Comparison of ENCODE assay signal across 11 mouse cellular contexts in genomic region chr9:96241134-96242097, GRCm38 (mm10). TPM values are rescaled to one million over a fixed set of nuclear protein-coding genes. Genes with fewer than 3 reads are reported as not detected.
DNase-seq lines count a peak whose midpoint lies in the region; ATAC-seq and TF ChIP-seq lines count a peak whose summit lies in the region.
"Had no signal": no experiment of that assay in that cellular context is flagged by ENCODE, and none has a peak within 500 bp of the region (broad histone marks: within the 10 kb centered on the region; RNA-seq: fewer than 3 reads in every experiment).

No protein-coding gene starts in this region.

- H3K4me3 ChIP-seq in lung, postnatal 0 days (ENCODE audit: low read depth, low read length) = no peak overlapping the region
- H3K4me3 ChIP-seq in heart, embryonic 12.5 days = no peak overlapping the region

- H3K4me1 ChIP-seq in lung, postnatal 0 days (ENCODE audit: insufficient read depth, low read depth, low read length) = no peaks in the 10 kb centered on the region
- H3K4me1 ChIP-seq in heart, embryonic 12.5 days (replicated peaks) = peaks cover 9% of the 10 kb centered on the region

- H3K9ac ChIP-seq in lung, postnatal 0 days (replicated peaks; ENCODE audit: low read depth) = no peak overlapping the region
- H3K9ac ChIP-seq in heart, embryonic 12.5 days = no peak overlapping the region

- no peaks in the 10 kb centered on the region for H3K9me3 ChIP-seq in lung, postnatal 0 days (ENCODE audit: low read length)
- no peaks in the 10 kb centered on the region for H3K9me3 ChIP-seq in heart, embryonic 12.5 days (replicated peaks)
- H3K9me3 ChIP-seq: G1E had no signal

- TF ChIP-seq CTCF in lung, postnatal 0 days (IDR thresholded peaks at IDR 0.05) = no peak

- H3K27me3 ChIP-seq in lung, postnatal 0 days (replicated peaks; ENCODE audit: insufficient read depth, low read length) = no peaks in the 10 kb centered on the region
- no peaks in the 10 kb centered on the region for H3K27me3 ChIP-seq in heart, embryonic 12.5 days (replicated peaks)

- no peaks in the 10 kb centered on the region; the same call in 1 of the 2 replicates for H3K36me3 ChIP-seq in lung, postnatal 0 days (ENCODE audit: insufficient read depth, low read length)
- H3K36me3 ChIP-seq in heart, embryonic 12.5 days = 0 out of 2 replicates have a peak, but pooled peaks cover 5% of the 10 kb centered on the region

- ATAC-seq in lung, postnatal 0 days = peak; percentile 35
- peak; percentile 83 for ATAC-seq in heart, embryonic 12.5 days (ENCODE audit: insufficient number of reproducible peaks, low FRiP score)

- H3K4me2 ChIP-seq in lung, postnatal 0 days (replicated peaks; ENCODE audit: low read depth, low read length) = no peak overlapping the region
- H3K4me2 ChIP-seq in heart, embryonic 12.5 days = no peak overlapping the region

- no peak for DNase-seq in lung, postnatal 0 days (ENCODE audit: low spot score)
- no peak for DNase-seq in lung, postnatal 36 days
- DNase-seq in liver = peak; percentile 92
- peak; percentile 82 to 83 for DNase-seq in spleen, postnatal 4 days (ENCODE audit: low spot score in 2 of 2)
- DNase-seq in yolk sac, embryonic 10.5 days (ENCODE audit: low spot score) = no peak
- no peak for DNase-seq in cerebellum, postnatal 4 days (ENCODE audit: low spot score in 2 of 2)
- DNase-seq: adrenal gland, adult 8-10 months; cerebellum, postnatal 14 days; kidney, adult 9 months had no signal

- no peak overlapping the region for H3K27ac ChIP-seq in lung, postnatal 0 days (ENCODE audit: low read length)
- H3K27ac ChIP-seq in heart, embryonic 12.5 days (ENCODE audit: poor library complexity, severe bottlenecking) = no peak overlapping the region

- 85% methylated on average over 10 of the region's 10 CpGs for WGBS in lung, postnatal 0 days
- WGBS in heart, embryonic 12.5 days = 72% methylated on average over 10 of the region's 10 CpGs

- no peak for TF ChIP-seq EP300 in lung, postnatal 0 days (IDR thresholded peaks at IDR 0.05)

RNA-seq across cellular contexts. Expression of gene Tfdp2, which starts 45.3 kb away (rescaled TPM):
- polyA plus RNA-seq in lung, postnatal 0 days (2015; fragmentation: Nextera tagmentation; extraction: Ambion mirVana) = 47.3 and 53.9 TPM in 2 replicates
- polyA plus RNA-seq in heart, embryonic 12.5 days (2016; fragmentation: Nextera tagmentation; extraction: Ambion mirVana) = 44.2 and 46.9 TPM in 2 replicates

Comparison
In these comparisons a context has a peak if more than half of its experiments do, and no peak if none do; other contexts are left out.
1. DNase-seq: peak in liver (single experiment) and spleen, postnatal 4 days (2 of 2); none in lung, postnatal 0 days (single experiment), lung, postnatal 36 days (single experiment), yolk sac, embryonic 10.5 days (single experiment) and cerebellum, postnatal 4 days (0 of 2).